Mouse (Mus musculus): ENCODE results near the gene Rnf227. TPM values are rescaled to one million over a fixed set of nuclear protein-coding genes. Genes with fewer than 3 reads are reported as not detected.

Gene Rnf227
- polyA plus RNA-seq, 1 experiment: 4.6 TPM

DNA sequence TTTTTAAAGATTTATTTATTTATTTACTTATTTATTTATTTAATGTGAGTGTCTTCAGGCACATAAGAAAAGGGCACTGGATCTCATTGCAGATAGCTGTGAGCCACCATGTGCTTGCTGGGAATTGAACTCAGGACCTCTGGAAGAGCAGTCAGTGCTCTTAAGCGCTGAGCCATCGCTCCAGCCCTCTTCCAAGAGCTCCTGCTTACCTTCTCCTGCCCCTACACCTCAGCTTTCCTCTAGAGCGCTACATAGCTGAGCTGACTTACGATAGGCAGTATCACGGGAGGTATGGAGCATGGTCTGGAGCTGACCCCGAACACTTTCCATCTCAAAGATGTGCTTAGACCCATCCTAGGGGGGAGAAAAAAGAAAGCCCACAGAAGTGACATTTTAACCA lies 18.7 kb upstream of the Rnf227 start:
- TF ChIP-seq CTCF (IDR thresholded peaks at IDR 0.05; ENCODE audit: low read depth, low read length) (no peak), POLR2A (IDR thresholded peaks at IDR 0.05; ENCODE audit: borderline replicate concordance, low read depth, low read length) (no peak)
- H3K27ac ChIP-seq (ENCODE audit: insufficient read depth, low read depth, low read length): no peak overlapping the region
- no peak overlapping the region for H3K4me3 ChIP-seq (ENCODE audit: insufficient read depth, low read length)
- peaks cover 14% of the 10 kb centered on the region for H3K4me1 ChIP-seq (ENCODE audit: control insufficient read depth, insufficient read depth, low read length)

- H3K27ac ChIP-seq (ENCODE audit: insufficient read depth, low read depth, low read length): no peak overlapping the region
These were observed 18.3 kb upstream of the Rnf227 start for GRCm38 (mm10) chr11:69322010-69322409.

DNA sequence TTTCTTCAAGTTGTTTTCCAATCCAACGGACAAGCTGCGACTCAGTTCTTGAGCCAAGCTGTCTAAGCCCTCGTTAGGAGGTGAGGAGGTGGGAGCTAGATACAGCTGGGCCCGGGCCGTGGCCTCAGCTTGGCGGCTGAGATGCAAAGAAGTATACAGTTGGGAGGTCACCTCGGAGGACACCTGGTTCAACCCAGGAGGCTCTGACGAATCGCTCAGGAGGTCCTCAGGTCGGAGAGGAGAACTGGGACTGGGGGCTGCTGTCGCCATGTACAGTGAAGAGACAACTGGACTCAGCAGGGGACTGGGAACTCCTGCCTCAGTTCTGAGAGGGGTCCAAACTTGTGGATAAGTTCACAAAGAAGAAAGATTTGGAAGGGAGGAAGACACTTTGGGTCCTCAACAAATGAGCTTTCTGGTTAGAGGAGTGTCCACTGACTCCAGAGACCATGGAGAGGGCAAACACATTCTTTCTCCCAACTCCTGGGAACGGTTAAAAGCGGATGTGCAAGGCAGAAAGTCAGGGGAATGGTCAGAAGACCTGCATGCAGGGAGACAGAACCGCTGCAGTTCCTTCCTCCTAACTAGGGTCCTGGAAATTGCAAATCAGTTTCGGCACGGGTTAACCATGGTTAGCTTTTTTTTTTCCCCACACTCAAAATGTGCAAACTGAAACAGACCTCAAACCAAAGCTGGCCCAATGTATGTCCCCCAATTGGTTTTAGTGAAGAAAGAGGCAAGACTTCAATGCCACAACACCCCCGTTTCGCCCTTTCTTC lies 17.4 kb upstream of the Rnf227 start:
- TF ChIP-seq POLR2A (IDR thresholded peaks at IDR 0.05; ENCODE audit: borderline replicate concordance, low read depth, low read length) (no peak), CTCF (IDR thresholded peaks at IDR 0.05; ENCODE audit: low read depth, low read length) (no peak)
- H3K27ac ChIP-seq (ENCODE audit: insufficient read depth, low read depth, low read length): peak overlapping the region; percentile 64
- peak overlapping the region; percentile 68 for H3K4me3 ChIP-seq (ENCODE audit: insufficient read depth, low read length)
- H3K4me1 ChIP-seq (ENCODE audit: control insufficient read depth, insufficient read depth, low read length): peaks cover 14% of the 10 kb centered on the region

More at GRCm38 (mm10) chr11:69322010-69322409, 18.3 kb upstream of the Rnf227 start:
- TF ChIP-seq POLR2A (IDR thresholded peaks at IDR 0.05; ENCODE audit: borderline replicate concordance, low read depth, low read length) (no peak), CTCF (IDR thresholded peaks at IDR 0.05; ENCODE audit: low read depth, low read length) (no peak)
- no peak overlapping the region for H3K4me3 ChIP-seq (ENCODE audit: insufficient read depth, low read length)
- H3K4me1 ChIP-seq (ENCODE audit: control insufficient read depth, insufficient read depth, low read length): peaks cover 14% of the 10 kb centered on the region

DNA sequence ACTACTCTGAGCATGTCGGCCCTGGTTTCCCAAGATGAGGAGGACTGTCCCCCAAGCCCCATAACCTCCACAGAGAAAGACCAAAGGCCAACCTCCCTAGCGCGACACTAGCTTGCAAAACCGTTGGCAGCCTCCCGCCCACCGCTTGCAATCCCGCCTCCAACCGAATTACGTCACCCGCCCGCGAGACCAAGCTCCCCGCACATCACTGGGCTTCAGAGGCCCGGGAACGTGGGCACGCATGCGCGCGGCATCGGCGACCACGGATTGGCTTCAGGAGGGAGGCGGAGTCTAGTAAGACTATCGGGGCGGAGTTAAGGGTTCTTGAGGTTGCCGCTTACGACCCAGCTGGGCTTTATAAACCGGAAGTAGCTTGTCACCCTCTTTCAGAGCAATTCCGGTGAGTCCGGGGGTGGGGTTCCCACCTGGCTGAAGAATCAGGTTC lies 16.6 kb upstream of the Rnf227 start, which contains the start of the genes Cntrob and Trappc1:
TSS of gene Cntrob (minus strand) at position 109 of the 445 bp plus-strand sequence.
TSS of gene Trappc1 (plus strand) at position 314 of the 445 bp plus-strand sequence.
- Histone ChIP-seq H3K27ac (ENCODE audit: insufficient read depth, low read depth, low read length) (peak within 1 kb of the TSS; percentile 64), H3K4me1 (ENCODE audit: control insufficient read depth, insufficient read depth, low read length) (peaks cover 14% of the 10 kb centered on the region), H3K4me3 (ENCODE audit: insufficient read depth, low read length) (peak within 1 kb of the TSS; percentile 68)
- no peak for TF ChIP-seq CTCF (IDR thresholded peaks at IDR 0.05; ENCODE audit: low read depth, low read length)
- 0 out of 2 replicates have a peak, but pooled peaks have one; percentile 54 for TF ChIP-seq POLR2A (IDR thresholded peaks at IDR 0.05; ENCODE audit: borderline replicate concordance, low read depth, low read length)

GRCm38 (mm10) chr11:69324749-69325148 lies 15.5 kb upstream of the Rnf227 start:
- H3K27ac ChIP-seq (ENCODE audit: insufficient read depth, low read depth, low read length): no peak overlapping the region
- H3K4me3 ChIP-seq (ENCODE audit: insufficient read depth, low read length): peak overlapping the region; percentile 64
- TF ChIP-seq POLR2A (IDR thresholded peaks at IDR 0.05; ENCODE audit: borderline replicate concordance, low read depth, low read length) (no peak), CTCF (IDR thresholded peaks at IDR 0.05; ENCODE audit: low read depth, low read length) (no peak)
- H3K4me1 ChIP-seq (ENCODE audit: control insufficient read depth, insufficient read depth, low read length): peaks cover 14% of the 10 kb centered on the region

DNA sequence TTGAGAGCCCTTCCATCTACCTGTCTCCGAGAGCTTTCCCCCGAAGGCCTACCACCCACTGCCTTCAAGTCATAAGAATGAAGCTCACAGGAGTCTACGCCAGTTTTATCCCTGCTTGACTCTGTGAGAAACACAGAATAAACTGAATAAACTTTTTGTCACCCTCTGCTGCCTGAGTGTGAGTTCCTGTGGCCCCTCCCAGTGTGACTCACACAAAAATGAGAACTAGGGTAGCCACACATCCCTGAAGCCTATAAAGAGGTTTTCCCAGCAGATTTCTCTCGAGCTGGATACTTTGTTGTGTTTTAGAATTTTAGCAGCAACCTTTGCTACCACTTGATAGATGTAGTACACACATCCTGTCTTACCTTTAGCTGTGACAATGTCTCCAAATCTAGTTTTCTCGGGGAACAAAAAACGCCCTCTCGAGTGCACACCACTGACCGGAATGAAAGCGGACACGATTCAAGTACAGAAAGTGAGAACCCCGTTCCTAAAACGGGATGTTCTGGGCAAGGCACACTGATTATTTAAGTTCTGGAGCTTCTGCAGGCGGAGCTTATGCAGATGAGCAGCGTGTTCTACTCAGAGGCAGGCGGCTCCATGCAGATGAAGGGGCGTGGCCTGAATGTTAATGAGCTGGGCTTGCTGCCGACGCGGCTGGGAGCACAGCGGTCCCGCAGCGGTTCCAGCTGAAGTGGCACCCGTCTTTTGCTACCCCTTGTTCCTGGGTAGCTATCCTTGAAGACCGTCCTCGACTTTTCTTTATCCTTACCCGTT lies 14.4 kb upstream of the Rnf227 start, which contains the start of gene Kcnab3:
TSS of gene Kcnab3 (plus strand) at position 631 of the 780 bp plus-strand sequence.
- peaks cover 14% of the 10 kb centered on the region for H3K4me1 ChIP-seq (ENCODE audit: control insufficient read depth, insufficient read depth, low read length)
- H3K4me3 ChIP-seq (ENCODE audit: insufficient read depth, low read length): peak within 1 kb of the TSS; percentile 52
- TF ChIP-seq POLR2A (IDR thresholded peaks at IDR 0.05; ENCODE audit: borderline replicate concordance, low read depth, low read length) (no peak), CTCF (IDR thresholded peaks at IDR 0.05; ENCODE audit: low read depth, low read length) (no peak)
- peak within 1 kb of the TSS; percentile 92 for H3K27ac ChIP-seq (ENCODE audit: insufficient read depth, low read depth, low read length)

GRCm38 (mm10) chr11:69326408-69327156 lies 13.7 kb upstream of the Rnf227 start:
- Histone ChIP-seq H3K4me3 (ENCODE audit: insufficient read depth, low read length) (peak overlapping the region; percentile 52), H3K27ac (ENCODE audit: insufficient read depth, low read depth, low read length) (no peak overlapping the region), H3K4me1 (ENCODE audit: control insufficient read depth, insufficient read depth, low read length) (peaks cover 14% of the 10 kb centered on the region)
- TF ChIP-seq CTCF (IDR thresholded peaks at IDR 0.05; ENCODE audit: low read depth, low read length): no peak
- no peak for TF ChIP-seq POLR2A (IDR thresholded peaks at IDR 0.05; ENCODE audit: borderline replicate concordance, low read depth, low read length)

GRCm38 (mm10) chr11:69327157-69327442 lies 13.2 kb upstream of the Rnf227 start:
- TF ChIP-seq POLR2A (IDR thresholded peaks at IDR 0.05; ENCODE audit: borderline replicate concordance, low read depth, low read length) (no peak), CTCF (IDR thresholded peaks at IDR 0.05; ENCODE audit: low read depth, low read length) (no peak)
- Histone ChIP-seq H3K27ac (ENCODE audit: insufficient read depth, low read depth, low read length) (no peak overlapping the region), H3K4me3 (ENCODE audit: insufficient read depth, low read length) (no peak overlapping the region), H3K4me1 (ENCODE audit: control insufficient read depth, insufficient read depth, low read length) (peaks cover 16% of the 10 kb centered on the region)

DNA sequence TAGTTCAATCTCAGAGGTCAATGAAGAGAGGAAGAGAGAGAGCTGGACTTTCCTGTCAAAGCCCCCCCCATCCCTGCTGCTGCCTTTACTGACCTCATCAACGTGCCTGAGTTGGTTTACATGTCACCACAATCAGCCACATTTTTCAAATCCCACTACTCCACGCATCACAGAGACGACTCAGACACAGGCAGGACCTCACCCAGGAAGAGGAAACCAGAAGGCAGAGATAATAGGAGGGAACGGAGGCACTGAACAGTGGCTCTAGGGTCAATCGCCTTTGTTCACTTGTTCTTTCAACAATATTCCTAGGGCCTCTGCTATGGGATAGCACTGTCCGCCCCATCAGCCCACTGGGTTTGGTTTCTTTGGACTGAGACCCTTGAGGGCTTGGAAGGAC lies 12.6 kb upstream of the Rnf227 start:
- TF ChIP-seq CTCF (IDR thresholded peaks at IDR 0.05; ENCODE audit: low read depth, low read length) (no peak), POLR2A (IDR thresholded peaks at IDR 0.05; ENCODE audit: borderline replicate concordance, low read depth, low read length) (no peak)
- H3K4me3 ChIP-seq (ENCODE audit: insufficient read depth, low read length): no peak overlapping the region

More for the DNA sequence above, 12.6 kb upstream of the Rnf227 start:
- no peak overlapping the region for H3K27ac ChIP-seq (ENCODE audit: insufficient read depth, low read depth, low read length)
- peaks cover 19% of the 10 kb centered on the region for H3K4me1 ChIP-seq (ENCODE audit: control insufficient read depth, insufficient read depth, low read length)
